Mouse (Mus musculus) MEL (cell line): ENCODE measurements around the gene Gm45808. TPM values are rescaled to one million over a fixed set of nuclear protein-coding genes. Genes with fewer than 3 reads are reported as not detected.
"Not testable (repeated sequence)": the region's sequence is repeated elsewhere in the genome, so short reads cannot be mapped to it uniquely, and the experiment has no call there.

ENCODE experiments used
- DNase-seq: peaks from one replicate; pipeline ENCODE4 v3.0.0; 2011; ENCODE audit warnings: low read depth, low spot score
- H3K27ac ChIP-seq: 2 replicates; pipeline ENCODE4 v1.5.1; 2012; ENCODE audit warnings: low read depth, mild to moderate bottlenecking, control low read depth, low read length, moderate library complexity; ENCODE audit not compliant: control insufficient read depth
- H3K27me3 ChIP-seq, 2 experiments: fragments of 150-350 bp in 1 of 2; sonication (generic) in 1 of 2; 2 replicates each; pipeline ENCODE4 v1.6.1; 2012; ENCODE audit warnings: low read length in 2 of 2, mild to moderate bottlenecking in 2 of 2, improper control_type of control experiment in 1 of 2, moderate library complexity in 1 of 2; ENCODE audit not compliant: insufficient read depth in 2 of 2, control insufficient read depth in 1 of 2
- H3K36me3 ChIP-seq, 2 experiments: 2 replicates each; pipeline ENCODE4 v1.6.1; 2012 to 2014; ENCODE audit warnings: low read length in 2 of 2, improper control_type of control experiment in 1 of 2, inconsistent platforms in 1 of 2, mild to moderate bottlenecking in 1 of 2; ENCODE audit not compliant: insufficient read depth in 2 of 2, control insufficient read depth in 1 of 2
- H3K4me1 ChIP-seq, 2 experiments: fragments of 150-350 bp in 1 of 2; sonication (generic) in 1 of 2; 2 replicates each; pipeline ENCODE4 v1.6.1; 2012; ENCODE audit warnings: low read length in 2 of 2, improper control_type of control experiment in 1 of 2, mild to moderate bottlenecking in 1 of 2; ENCODE audit not compliant: insufficient read depth in 2 of 2, control insufficient read depth in 1 of 2
- H3K4me3 ChIP-seq, 2 experiments: fragments of 150-350 bp in 1 of 2; sonication (generic) in 1 of 2; 2 replicates each; pipeline ENCODE4 v1.5.1; 2012; ENCODE audit warnings: low read depth in 2 of 2, low read length in 2 of 2, mild to moderate bottlenecking in 2 of 2, moderate library complexity in 2 of 2, control low read depth in 1 of 2, improper control_type of control experiment in 1 of 2; ENCODE audit not compliant: control insufficient read depth in 1 of 2, insufficient read depth in 1 of 2
- H3K79me2 ChIP-seq: 2 replicates; pipeline ENCODE4 v1.6.1; 2012; ENCODE audit warnings: mild to moderate bottlenecking, low read length, moderate library complexity; ENCODE audit not compliant: control insufficient read depth, poor library complexity, insufficient read depth
- H3K9ac ChIP-seq: 2 replicates; pipeline ENCODE4 v1.6.1; 2012; ENCODE audit warnings: low read depth, mild to moderate bottlenecking, control low read depth, low read length, moderate library complexity; ENCODE audit not compliant: control insufficient read depth, poor library complexity, severe bottlenecking
- H3K9me3 ChIP-seq: fragments of 150-350 bp; sonication (generic); replicated peaks from 2 replicates; pipeline ENCODE4 v1.6.1; 2012; ENCODE audit warnings: mild to moderate bottlenecking, low read length, improper control_type of control experiment, moderate library complexity; ENCODE audit not compliant: insufficient read depth
- BHLHE40 ChIP-seq: IDR thresholded peaks from 2 replicates; pipeline ENCODE4 v1.6.1; 2012; ENCODE audit warnings: low read depth, mild to moderate bottlenecking, inconsistent platforms, low read length, improper control_type of control experiment, borderline replicate concordance
- CHD2 ChIP-seq: IDR thresholded peaks from 2 replicates; pipeline ENCODE4 v1.6.1; 2011; ENCODE audit warnings: low read length, improper control_type of control experiment
- ELF1 ChIP-seq: IDR thresholded peaks from 2 replicates; pipeline ENCODE4 v1.6.1; 2014; ENCODE audit warnings: low read depth, mild to moderate bottlenecking, inconsistent platforms, low read length, improper control_type of control experiment, moderate library complexity
- EP300 ChIP-seq, 2 experiments: IDR thresholded peaks; 2 replicates each; pipeline ENCODE4 v1.6.1; 2011; ENCODE audit warnings: improper control_type of control experiment in 2 of 2, low read length in 2 of 2, low read depth in 1 of 2, mild to moderate bottlenecking in 1 of 2
- HCFC1 ChIP-seq: IDR thresholded peaks from 2 replicates; pipeline ENCODE4 v1.6.1; 2012; ENCODE audit warnings: low read depth, mild to moderate bottlenecking, inconsistent platforms, low read length, improper control_type of control experiment, moderate library complexity
- JUND ChIP-seq: IDR thresholded peaks from 2 replicates; pipeline ENCODE4 v1.6.1; 2011; ENCODE audit warnings: low read depth, mild to moderate bottlenecking, improper control_type of control experiment, low read length
- MAX ChIP-seq: IDR thresholded peaks from 2 replicates; pipeline ENCODE4 v1.6.1; 2011; ENCODE audit warnings: low read length, improper control_type of control experiment
- MAZ ChIP-seq: IDR thresholded peaks from 2 replicates; pipeline ENCODE4 v1.6.1; 2012; ENCODE audit warnings: low read depth, mild to moderate bottlenecking, inconsistent platforms, low read length, improper control_type of control experiment
- MXI1 ChIP-seq: IDR thresholded peaks from 2 replicates; pipeline ENCODE4 v1.6.1; 2011; ENCODE audit warnings: mild to moderate bottlenecking, low read depth, low read length, improper control_type of control experiment
- NELFE ChIP-seq: IDR thresholded peaks from 2 replicates; pipeline ENCODE4 v1.6.1; 2011; ENCODE audit warnings: low read depth, low read length, improper control_type of control experiment
- POLR2A ChIP-seq, 2 experiments: IDR thresholded peaks; 2 replicates each; pipeline ENCODE4 v1.6.1; 2011 to 2012; ENCODE audit warnings: low read length in 2 of 2, mild to moderate bottlenecking in 2 of 2, control low read depth in 1 of 2, improper control_type of control experiment in 1 of 2, low read depth in 1 of 2, moderate library complexity in 1 of 2; ENCODE audit not compliant: control insufficient read depth in 1 of 2, insufficient read depth in 1 of 2, poor library complexity in 1 of 2
- POLR2AphosphoS2 ChIP-seq: IDR thresholded peaks from 2 replicates; pipeline ENCODE4 v1.6.1; 2011; ENCODE audit warnings: low read length, improper control_type of control experiment
- POLR2AphosphoS5 ChIP-seq: IDR thresholded peaks from 2 replicates; pipeline ENCODE4 v1.6.1; 2012; ENCODE audit warnings: low read depth, borderline replicate concordance, mild to moderate bottlenecking, inconsistent platforms, low read length, moderate library complexity, mixed read lengths
- TBP ChIP-seq: IDR thresholded peaks from 2 replicates; pipeline ENCODE4 v1.8.0; 2011; ENCODE audit warnings: low read depth, low read length, improper control_type of control experiment
- TCF12 ChIP-seq: IDR thresholded peaks from 2 replicates; pipeline ENCODE4 v1.6.1; 2014; ENCODE audit warnings: low read depth, mild to moderate bottlenecking, inconsistent platforms, low read length, improper control_type of control experiment, moderate library complexity
- USF1 ChIP-seq: IDR thresholded peaks from 2 replicates; pipeline ENCODE4 v1.6.1; 2014; ENCODE audit warnings: low read depth, mild to moderate bottlenecking, inconsistent platforms, low read length, improper control_type of control experiment, moderate library complexity
- ZKSCAN1 ChIP-seq: IDR thresholded peaks from 2 replicates; pipeline ENCODE4 v1.6.1; 2012; ENCODE audit warnings: low read depth, mild to moderate bottlenecking, inconsistent platforms, low read length, improper control_type of control experiment, moderate library complexity
- ZMIZ1 ChIP-seq: IDR thresholded peaks from 2 replicates; pipeline ENCODE4 v1.6.1; 2012; ENCODE audit warnings: low read depth, mild to moderate bottlenecking, inconsistent platforms, low read length, improper control_type of control experiment, moderate library complexity
- polyA plus RNA-seq, 2 experiments: library from polyadenylated mRNA; stranded (reverse) in 1 of 2; unstranded in 1 of 2; fragments of >175 nt in 1 of 2; fragments of >200 nt in 1 of 2; gene quantifications; 2 replicates each; pipeline versions ENCODE4 v1.2.1 to v1.2.4; 2012; ENCODE audit warnings: low replicate concordance in 2 of 2, low read depth in 1 of 2; ENCODE audit not compliant: insufficient read length in 2 of 2, insufficient read depth in 1 of 2, missing spikeins in 1 of 2
- total RNA-seq: library from RNA; depleted of rRNA; stranded (reverse); fragments of 300-350 nt; gene quantifications from 2 replicates; pipeline ENCODE4 v1.2.3, GENCODE M21; 2012

The Gm45808 gene
- total and polyA plus RNA-seq, 3 experiments, result not detected

- TF ChIP-seq USF1 (no peak), TCF12 (peak; percentile 53)
Observed at GRCm38 (mm10) chr7:45460860-45461314, 25.7 kb downstream of the Gm45808 start (continued).

- Histone ChIP-seq H3K27ac (peak overlapping the region; percentile 96), H3K4me1 (peaks cover 7 to 26% of the 10 kb centered on the region in 2 experiments; a peak in 3 of 4 replicates), H3K79me2 (peaks cover 29% of the 10 kb centered on the region), H3K9ac (peak overlapping the region; percentile 76), H3K36me3 (peaks cover 7 to 22% of the 10 kb centered on the region in 2 experiments), H3K27me3 (no peaks in the 10 kb centered on the region), H3K9me3 (no peaks in the 10 kb centered on the region), H3K4me3 (peak overlapping the region; percentile 21 to 51)
- DNase-seq, result no peak
- TF ChIP-seq POLR2A (IDR thresholded peaks at IDR 0.05; ENCODE audit: control insufficient read depth in 1 of 2, insufficient read depth in 1 of 2, low read depth in 1 of 2, low read length in 2 of 2, poor library complexity in 1 of 2) (0 out of 4 replicates have a peak, but pooled peaks of 1 of the 2 experiments have one; percentile 10), POLR2AphosphoS5 (no peak), JUND (no peak)
Observed at GRCm38 (mm10) chr7:45460377-45460776, 26.2 kb downstream of the Gm45808 start.

- H3K9ac ChIP-seq, result peak within 1 kb of the TSS; percentile 93
- peak within 1 kb of the TSS; percentile 78 to 80 for H3K4me3 ChIP-seq
- peak; percentile 98 for DNase-seq
- peaks cover 24% of the 10 kb centered on the region for H3K79me2 ChIP-seq
- H3K36me3 ChIP-seq, result peaks cover 7 to 22% of the 10 kb centered on the region in 2 experiments
- not testable (repeated sequence) for H3K27me3 ChIP-seq, H3K9me3 ChIP-seq
- H3K27ac ChIP-seq, result peak within 1 kb of the TSS; percentile 96
- TF ChIP-seq POLR2AphosphoS5 (peak; percentile 90; the same call in 1 of the 2 replicates), TBP (peak; percentile 98), POLR2AphosphoS2 (peak; percentile 98), ZMIZ1 (peak; percentile 98), HCFC1 (peak; percentile 64), EP300 (IDR thresholded peaks at IDR 0.05; ENCODE audit: low read depth in 1 of 2, low read length in 2 of 2) (peak in 1 of 2 experiments; percentile 37; a peak in 1 of 4 replicates), ELF1 (0 out of 2 replicates have a peak, but pooled peaks have one; percentile 45), POLR2A (IDR thresholded peaks at IDR 0.05; ENCODE audit: control insufficient read depth in 1 of 2, insufficient read depth in 1 of 2, low read depth in 1 of 2, low read length in 2 of 2, poor library complexity in 1 of 2) (peak; percentile 94 to 97), NELFE (peak; percentile 98), ZKSCAN1 (0 out of 2 replicates have a peak, but pooled peaks have one; percentile 28), MAX (peak; percentile 38; the same call in 1 of the 2 replicates), BHLHE40 (peak; percentile 95), CHD2 (peak; percentile 53; the same call in 1 of the 2 replicates), TCF12 (0 out of 2 replicates have a peak, but pooled peaks have one; percentile 34), MXI1 (peak; percentile 60), USF1 (peak; percentile 85), MAZ (peak; percentile 95)
- peaks cover 7 to 22% of the 10 kb centered on the region in 2 experiments; a peak in 3 of 4 replicates for H3K4me1 ChIP-seq
Observed at GRCm38 (mm10) chr7:45459564-45460140, 27.0 kb downstream of the Gm45808 start, which contains the start of gene Ftl1. Gene Ftl1 (minus strand): TSS chr7:45459884.
